Mouse (Mus musculus) adrenal gland, postnatal 36 days (tissue): ENCODE measurements around the gene Rap2b. TPM values are rescaled to one million over a fixed set of nuclear protein-coding genes. Genes with fewer than 3 reads are reported as not detected.

Experiments used
- DNase-seq, 2 experiments: peaks; one replicate each; pipeline ENCODE4 v3.0.0; 2021; ENCODE audit warnings: mixed read lengths in 1 of 2
- long read RNA-seq, 2 experiments: library from polyadenylated mRNA; stranded (forward); transcript quantifications; one replicate each; pipeline ENCODE4 v2.0.0; 2021; ENCODE audit warnings: borderline sequencing depth in 2 of 2
- total RNA-seq, 2 experiments: library from RNA; stranded (reverse); gene quantifications; 2 replicates each; pipeline ENCODE4 v1.2.3; 2021

Rap2b gene
- 1 to 10 TPM; 4.4 to 5.4 TPM for total RNA-seq
- long read RNA-seq, experiment 1, full-length matches to known transcripts: 7 of 7 reads
- long read RNA-seq, experiment 1, partial matches to known transcripts: 0 of 7 reads
- long read RNA-seq, experiment 1, other reads (novel, unspliced or antisense): 0 of 7 reads
- long read RNA-seq, experiment 2, full-length matches to known transcripts: 1 of 1 reads
- long read RNA-seq, experiment 2, partial matches to known transcripts: 0 of 1 reads
- long read RNA-seq, experiment 2, other reads (novel, unspliced or antisense): 0 of 1 reads

DNA sequence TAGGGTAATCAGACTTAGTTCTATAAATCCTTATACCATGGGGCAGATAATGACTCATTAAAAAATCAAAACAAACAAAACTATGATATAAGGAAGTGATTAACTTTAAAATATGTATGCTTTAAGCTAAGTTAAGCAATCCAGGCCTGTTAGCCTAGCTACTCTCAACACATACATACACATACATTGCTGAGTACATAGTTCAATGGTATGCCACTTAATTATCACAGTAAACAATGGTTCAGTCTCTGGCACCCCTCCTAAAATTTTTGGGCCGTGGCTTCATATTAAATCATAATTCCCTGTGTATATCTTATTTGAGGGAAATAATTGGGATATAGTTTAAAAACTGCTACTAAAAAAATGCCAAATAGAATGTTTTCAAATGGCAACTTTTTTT is at the start of gene Rap2b:
Gene Rap2b, plus strand, starts transcription at position 301 of the 400 bp plus-strand sequence.
- no peak for DNase-seq

DNA sequence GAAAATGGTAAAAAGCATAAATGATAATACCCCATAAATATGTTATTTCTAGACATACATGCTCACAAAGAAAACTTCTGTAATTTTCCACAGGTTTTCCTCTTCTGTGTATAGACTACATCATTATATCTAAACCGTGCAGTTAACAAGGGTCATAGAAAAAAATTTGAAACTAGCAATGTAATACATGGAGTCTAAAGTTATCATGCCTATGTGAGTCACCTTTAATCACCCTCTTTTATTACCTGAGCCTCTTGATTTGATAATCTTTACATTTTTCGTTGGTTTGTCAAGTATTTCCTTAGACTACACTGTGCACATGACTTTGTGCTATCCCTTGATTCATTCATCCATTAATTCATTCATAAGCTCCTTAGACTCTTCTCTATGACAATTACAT is 46.4 kb upstream of the Rap2b start:
- no peak for DNase-seq

DNA sequence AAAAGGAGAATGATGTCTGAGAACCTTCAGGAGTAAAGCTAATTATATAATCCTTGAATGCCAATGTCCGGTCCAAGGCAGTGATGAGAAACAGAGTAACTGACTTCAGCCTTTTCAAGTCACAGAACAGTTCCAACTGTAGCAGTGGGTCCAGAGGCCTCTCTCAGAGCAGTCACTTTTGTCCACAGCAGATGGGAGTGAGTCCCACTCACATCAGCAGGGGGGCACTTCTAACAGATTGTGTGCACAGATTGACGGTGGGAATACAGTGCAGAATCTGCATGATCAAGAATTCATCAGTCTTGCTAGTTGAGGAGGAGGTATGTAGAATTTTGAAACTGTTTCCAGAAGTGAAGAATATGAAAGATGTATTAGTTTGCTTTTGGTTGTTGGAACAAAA is 41.4 kb upstream of the Rap2b start:
- no peak for DNase-seq

DNA sequence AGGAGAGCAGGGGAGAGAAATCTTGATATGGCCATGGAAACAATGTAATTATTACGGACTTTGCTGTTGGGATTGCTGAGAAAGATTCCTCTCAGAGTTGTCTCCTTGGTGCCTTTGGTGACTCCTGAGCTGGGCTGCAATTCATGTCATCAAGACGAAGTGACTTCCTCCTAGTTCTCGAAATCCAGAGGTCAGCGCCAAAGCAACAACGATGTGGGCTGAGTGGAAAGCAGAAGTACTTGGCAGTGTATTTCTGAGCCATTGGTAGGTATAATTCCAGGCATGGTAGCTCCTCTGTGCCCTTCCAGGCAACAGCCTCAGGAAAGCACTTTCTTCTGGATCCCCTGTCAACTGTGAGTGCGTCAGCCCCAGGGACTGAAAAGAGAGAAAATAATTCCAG is 39.8 kb upstream of the Rap2b start:
- DNase-seq: no peak

DNA sequence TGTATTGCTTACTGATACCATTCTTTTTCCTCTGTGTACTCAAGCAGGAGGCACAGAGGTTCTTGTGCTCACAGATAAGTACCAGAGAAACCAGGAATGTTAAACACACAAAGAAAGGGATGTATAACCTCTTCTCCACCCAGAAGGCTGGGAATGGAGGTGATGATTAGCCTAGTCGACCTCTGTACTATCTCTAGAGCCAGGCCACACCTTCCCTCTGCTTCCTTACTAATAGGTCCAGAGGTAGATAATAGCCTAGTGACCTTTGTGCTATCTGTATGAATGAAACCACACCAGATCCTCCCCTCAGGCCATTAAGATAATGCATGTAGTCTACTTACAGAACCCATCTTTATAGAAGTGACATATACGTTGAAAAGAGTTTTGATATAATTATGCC is 25.2 kb upstream of the Rap2b start:
- no peak for DNase-seq

DNA sequence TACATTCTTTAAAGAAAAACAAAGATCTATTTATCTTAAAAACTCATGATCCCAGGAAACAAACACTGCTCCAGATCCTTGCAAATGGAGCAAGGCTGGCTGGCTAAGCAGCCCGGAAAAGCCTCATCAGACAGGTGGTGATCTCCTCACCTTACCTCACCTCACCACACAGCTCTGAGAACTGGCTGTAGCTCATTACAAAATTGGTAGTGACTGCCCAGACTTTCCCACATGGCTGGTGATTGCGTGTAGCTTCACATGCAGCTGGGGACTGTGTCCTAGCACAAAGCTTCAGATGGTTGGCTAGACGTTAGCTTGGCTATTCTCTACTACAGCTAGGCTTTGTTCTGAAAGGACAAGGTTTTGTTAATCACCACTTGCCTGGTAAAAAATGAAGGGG is 24.2 kb upstream of the Rap2b start:
- DNase-seq: no peak

DNA sequence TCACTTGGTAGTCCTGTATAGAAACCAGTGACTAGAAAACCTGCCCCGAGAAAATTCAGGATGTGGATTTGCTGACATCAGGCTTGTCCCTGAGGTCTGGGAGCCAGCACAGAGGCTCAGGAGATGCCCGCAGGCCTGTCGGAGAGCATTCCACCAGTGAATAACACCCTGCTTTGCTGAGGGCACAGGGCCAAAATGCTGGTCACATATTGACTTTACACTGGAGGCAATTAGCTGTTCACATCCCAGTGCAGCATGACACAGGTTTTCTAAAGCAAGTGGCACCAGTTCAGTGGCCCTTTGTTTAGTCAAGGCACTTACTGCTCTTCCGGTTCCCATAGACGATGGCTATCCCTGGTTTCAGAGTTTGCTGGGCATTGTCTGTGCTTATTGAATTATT is 21.1 kb upstream of the Rap2b start:
- no peak for DNase-seq

DNA sequence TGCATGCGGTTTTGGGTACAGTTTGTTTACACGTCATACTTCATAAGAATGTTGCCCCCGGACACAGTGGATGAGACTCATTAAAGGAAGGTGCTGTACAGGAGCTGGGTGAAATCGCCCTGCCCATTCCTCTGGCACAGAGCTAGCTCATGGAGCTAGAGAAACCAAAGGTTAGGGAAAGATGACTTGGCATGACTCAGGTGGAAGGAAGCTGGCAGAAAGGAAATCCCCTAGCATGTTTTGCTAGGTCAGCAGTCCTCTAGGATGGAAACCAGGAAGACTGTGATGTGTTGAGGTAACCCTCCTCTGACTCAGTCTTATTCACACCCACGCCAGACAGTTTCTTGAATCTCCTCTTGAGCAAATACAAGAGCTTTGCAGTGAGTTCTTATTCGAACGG is 17.4 kb upstream of the Rap2b start:
- DNase-seq: no peak

DNA sequence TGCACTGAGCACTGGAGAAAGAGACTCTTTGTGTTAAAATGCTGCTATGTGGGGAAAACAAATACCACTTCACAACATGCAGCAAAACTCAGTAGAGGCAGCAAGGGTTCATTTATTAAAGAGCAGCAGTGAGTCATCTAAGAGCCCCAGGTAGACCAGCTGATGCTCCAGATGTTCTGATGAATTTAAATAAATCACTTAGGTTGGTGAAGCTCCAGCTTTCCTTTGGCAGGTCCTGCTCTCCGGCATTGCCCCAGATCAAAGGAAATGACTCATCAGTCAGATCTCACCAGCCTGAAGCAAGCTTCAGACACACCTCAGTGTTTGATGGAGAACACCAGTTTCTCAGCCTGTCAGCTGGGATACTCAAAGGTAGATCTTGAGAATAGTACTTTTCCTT is 15.8 kb upstream of the Rap2b start:
- no peak for DNase-seq

DNA sequence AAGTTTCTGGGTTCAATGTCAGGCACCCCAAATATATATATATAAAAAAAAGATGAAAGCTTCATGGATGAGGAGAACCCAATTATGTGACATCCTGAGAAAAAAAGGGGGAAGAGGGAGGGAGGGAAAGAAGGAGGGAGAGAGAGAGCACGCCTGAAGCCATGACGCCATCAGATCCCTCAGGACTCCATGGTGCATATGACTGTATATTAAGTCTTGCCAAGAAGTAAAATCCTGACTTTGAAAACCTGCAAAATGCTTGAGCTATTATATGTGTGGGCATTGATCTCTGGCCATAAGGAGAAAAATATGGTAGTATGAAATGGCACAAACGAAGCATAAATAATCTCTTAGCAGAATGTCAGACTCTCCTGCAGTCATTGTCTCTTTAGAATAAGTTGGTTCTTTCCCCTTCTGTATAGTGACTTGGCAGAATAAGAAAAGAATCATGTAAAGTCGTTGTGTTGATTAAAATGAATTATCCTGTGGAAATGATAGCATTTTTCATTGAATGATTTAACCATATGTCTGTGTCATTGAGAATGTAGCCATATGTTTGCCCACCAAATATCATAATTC is 13.3 kb upstream of the Rap2b start:
- no peak for DNase-seq

DNA sequence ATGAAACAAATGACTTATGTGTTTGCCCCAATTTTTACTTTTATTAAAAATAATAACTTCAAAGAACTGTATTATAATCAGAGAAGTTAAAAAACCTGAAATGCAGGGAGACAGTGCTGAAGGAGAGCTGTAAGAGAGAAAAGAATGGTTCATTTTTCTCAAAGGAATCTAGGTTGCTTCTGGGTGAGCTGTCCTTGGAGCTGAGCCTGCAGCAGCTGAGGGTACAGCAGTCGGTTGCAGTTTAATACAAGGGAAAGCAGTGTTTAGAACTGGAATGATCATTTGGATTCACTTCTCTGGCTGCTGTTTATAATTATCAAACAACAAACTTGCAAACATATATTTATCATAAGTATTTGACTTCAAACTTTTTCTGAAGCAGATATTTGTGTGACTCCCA is 12.0 kb upstream of the Rap2b start:
- no peak for DNase-seq

DNA sequence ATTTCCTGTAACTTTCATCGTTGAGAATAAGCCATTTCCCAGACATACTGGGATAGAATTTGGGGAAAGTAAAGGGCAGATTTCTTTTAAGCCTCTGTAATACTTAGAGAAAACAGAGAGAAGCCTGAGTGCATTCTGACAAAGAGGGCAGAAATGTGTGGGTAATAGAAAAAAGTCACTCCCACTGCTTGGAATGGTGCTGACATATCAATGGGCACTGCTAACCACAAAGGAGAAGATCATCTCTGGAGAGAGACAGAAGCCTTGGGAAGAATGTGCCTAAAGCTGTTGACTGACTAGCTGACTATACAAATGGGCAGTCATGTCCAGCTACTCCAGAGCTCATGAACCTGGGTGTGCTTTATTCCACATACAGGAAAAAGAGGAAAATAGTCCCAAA is 6.0 kb upstream of the Rap2b start:
- no peak for DNase-seq

DNA sequence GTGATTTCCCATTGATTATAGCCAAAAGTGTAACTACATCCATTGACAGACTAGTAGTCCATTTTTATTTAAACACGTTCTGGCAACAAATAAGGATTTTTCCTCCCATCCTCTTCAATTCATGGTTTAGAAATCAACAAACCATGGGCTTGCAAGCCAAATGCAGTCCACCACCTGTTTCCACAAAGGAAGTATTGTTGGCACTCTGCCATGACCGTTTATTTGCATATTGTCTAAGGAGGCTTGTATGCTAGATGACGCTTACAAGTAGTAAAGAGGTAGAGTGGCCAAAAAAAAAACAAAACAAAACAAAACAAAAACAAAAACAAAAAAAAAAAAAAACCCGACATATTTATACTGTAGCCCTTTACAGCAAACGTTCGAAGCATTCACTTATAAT is 3.3 kb upstream of the Rap2b start:
- no peak for DNase-seq

DNA sequence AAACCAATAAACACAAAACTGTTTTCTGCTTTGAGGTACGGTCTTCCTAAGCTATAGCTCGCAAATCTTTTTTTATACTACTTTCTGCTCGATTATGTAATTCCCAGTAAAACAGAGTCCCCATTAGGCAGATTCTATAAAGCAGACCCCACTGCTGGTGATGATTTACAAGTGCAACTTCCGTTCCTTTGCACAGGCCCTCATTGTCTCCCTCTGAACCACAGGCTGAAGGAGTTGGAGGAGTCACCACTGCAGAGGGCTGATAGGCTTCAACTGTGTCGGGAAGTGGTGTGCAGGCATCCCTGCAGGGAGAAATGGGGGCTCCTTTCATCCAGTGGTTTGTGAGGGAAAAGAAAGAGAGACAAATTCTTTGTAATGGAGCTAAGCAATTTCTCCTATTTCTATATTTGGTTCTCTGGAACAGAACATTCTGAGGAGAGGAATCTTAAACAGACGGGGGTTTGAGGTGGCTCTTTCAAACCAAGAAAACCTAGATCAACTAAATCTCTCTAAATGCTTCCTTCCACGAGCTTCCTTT is 2.6 kb upstream of the Rap2b start:
- no peak for DNase-seq

DNA sequence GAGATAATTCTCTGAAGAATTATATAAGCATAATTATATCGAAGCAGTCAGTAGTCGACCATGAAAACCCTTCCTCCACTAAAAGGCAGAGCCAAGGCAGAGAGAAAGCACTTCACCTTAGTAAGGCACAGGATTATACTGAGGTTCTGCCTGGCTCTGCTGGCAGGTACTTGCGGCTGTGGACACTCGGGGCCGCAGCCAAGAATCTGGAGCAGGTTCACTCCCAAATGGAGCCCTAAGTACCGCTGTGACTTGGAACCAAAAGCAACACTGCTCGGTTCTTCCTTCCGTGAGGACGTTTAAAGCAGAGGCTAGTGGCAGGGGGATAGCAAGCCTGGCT is 1.4 kb downstream of the Rap2b start:
- peak in 1 of 2 experiments; percentile 39 for DNase-seq

DNA sequence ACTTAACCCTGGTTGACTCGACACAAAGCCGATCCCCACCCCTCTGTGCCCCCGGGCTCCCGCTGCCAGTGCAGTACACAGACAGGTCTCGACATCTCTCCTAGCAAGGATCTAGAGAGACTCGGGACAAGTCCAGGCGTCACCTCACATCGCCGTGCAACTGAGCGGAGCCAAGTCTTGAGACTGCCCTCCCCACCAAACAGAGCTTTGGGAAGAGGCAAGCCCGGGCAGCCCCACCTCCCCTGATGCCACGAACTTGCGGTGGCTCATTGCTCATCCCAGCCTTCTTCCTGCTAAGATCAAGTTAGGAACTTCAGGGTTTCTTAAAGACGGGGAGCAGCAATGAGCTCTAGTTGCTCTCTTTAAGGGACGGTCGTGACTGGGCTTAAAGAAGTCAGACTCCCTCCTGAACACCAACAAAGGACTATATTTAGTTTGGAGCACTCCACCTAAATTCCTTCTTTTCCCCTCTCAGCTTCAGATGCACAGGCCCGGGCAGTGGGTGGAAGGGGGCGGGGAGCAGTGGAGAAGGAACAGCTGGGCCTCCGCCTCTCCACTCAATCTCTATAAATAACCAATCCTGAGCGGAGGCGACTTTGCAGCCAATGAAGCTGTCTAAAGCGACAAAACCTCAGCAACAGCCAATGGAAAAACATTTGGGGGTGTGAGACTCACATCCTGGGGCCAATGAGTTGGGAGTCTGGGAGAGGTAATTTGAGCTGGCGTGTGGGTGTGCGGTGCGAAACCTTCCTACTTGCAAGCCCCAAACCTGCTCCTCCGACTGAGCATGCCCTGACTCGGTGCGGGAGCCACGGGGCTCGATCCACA is 1.9 kb downstream of the Rap2b start:
- peak; percentile 90 to 94 for DNase-seq

DNA sequence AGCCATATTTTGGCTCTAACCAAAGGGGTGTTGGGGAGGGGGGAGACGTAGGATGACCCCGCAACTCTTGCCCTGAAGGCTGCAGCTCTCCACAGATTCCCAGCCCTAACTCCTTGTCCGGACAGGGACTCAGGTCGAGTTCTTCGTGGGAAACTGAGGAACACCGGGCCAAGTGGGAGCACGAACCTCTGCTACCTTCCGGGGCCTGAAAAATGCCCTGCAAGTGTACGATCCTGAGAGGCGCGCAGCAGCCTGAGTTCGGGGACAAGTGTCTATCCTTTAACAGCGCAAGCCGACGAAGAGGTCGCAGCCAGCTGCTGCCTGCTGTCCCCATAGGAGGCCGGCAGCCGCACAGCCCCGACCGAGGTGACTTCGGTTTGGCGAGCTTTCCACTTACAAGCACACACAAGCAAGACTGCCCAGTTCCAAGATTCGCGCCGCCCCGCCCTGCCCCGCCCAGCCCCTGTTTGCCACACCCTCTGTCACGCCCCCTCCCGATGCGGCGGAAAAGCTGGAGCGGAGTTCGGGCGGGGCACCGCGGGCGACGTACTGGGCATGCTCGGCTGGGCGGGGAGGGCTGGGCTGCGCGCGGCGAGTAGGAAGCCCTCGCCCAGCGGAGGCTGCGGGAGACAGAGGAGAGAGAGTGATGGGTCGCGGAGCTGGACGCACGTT is 2.7 kb downstream of the Rap2b start:
- DNase-seq: peak; percentile 97

DNA sequence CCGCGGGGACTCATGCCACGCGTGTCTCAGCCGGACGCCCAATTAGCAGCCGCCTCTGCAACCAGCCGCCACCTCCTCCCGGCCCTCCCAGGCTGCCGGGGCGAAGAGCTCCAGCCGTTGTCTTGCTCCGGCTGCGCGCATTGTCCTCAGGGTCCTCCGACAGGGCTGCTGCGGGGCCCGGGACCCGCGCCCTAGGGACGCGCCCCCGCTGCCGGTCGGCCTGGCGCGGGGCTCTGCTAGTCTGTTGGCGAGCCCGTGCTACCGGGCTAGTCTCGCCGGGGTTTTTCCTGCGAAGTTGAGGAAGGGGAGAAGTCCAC is 3.2 kb downstream of the Rap2b start:
- DNase-seq: no peak

DNA sequence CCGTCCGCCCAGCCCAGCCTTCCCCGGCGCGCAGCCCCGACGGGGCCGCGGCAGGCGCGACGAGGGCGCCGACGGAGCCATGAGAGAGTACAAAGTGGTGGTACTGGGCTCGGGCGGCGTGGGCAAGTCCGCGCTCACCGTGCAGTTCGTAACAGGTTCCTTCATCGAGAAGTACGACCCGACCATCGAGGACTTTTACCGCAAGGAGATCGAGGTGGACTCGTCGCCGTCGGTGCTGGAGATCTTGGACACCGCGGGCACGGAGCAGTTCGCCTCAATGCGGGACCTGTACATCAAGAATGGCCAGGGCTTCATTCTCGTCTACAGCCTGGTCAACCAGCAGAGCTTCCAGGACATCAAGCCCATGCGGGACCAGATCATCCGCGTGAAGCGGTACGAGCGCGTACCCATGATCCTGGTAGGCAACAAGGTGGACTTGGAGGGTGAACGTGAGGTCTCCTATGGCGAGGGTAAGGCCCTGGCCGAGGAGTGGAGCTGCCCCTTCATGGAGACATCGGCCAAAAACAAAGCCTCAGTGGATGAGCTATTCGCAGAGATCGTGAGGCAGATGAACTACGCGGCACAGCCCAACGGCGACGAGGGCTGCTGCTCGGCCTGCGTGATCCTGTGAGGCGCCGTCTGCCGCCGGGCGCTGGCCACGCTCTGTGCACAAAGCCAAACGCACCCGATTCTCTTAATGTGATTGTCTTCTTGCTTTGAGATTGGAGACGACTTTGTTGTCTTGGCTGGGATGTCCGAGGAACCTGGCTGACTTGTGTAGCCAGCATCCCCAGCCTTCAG is 3.7 kb downstream of the Rap2b start:
- peak; percentile 63 for DNase-seq

DNA sequence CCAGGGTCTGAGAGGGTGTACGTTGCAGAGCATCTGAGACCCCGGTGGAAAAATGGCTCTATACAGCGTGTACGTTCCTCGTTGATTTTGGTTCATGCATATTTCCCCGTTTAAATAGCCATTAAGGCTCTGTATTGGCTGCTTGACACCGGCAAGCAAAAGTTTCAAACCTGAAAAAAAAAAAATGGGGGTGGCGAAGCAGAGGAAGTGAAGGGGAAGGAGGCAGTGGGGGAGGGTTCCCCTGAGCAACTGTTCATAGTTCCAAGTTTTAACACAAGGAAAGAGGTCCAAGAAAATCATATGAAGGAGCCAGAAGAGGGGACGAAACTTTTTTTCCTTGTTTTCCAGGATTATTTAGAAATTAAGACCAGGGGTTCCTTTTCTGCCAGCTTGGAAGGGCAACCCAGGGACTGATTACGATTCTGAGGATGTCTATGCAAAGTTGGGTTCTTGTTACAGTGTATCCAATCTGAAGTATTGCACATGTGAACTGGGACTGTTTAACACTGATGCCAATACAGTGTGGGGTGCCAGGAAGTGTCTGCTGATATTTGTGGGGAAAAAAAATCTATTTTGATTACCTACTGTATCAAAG is 4.4 kb downstream of the Rap2b start, which contains the start of gene B430305J03Rik:
Gene B430305J03Rik, minus strand, starts transcription at position 173 of the 595 bp plus-strand sequence.
- DNase-seq: peak in 1 of 2 experiments; percentile 25

DNA sequence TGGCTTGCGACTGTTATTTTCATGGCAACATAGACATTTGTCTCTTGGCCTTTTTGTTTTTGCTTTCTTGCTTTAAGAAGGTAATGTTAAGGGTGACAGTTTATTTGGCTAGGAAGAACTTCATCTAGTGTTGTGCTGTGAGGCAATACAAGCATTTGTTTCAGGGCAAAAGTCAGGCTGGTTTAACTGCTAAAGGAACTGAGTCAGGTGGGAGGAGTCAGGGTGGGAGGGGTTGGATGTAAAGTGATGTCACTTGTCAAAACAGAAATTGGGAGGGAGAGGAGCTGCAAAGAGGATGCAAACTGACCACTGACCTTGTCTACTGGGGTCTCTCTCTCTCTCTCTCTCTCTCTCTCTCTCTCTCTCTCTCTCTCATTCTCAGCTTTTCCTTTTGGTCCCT is 7.0 kb downstream of the Rap2b start:
- no peak for DNase-seq

DNA sequence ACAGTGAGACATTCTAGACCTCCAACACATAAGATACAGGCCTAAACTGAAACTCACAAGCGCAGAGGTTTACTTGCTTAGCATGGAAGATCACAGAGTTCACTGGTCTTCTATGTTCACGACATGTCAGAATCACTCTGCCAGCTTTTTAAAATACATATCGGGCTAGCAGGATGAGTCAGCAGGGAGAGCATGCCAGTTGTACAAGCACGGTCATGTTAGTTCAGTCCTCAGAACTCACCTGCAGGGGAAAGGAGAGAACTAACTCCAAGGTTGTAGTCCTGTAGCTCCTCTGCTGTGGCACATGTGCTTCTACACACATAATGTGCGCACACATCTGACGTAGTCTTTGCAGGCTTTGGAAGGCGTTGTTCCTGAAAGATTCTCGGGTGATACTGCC is 14.6 kb downstream of the Rap2b start:
- DNase-seq: no peak
